Mouse (Mus musculus): ENCODE data around the gene Lats2.

GRCm38 (mm10) chr14:57657500-57657899 lies 100.7 kb downstream of the Lats2 start:
- TF ChIP-seq MEF2A (IDR thresholded peaks at IDR 0.05; ENCODE audit: borderline replicate concordance, low read depth, low read length) (no peak), POLR2A (IDR thresholded peaks at IDR 0.05; ENCODE audit: low read depth, low read length) (no peak), MAX (IDR thresholded peaks at IDR 0.05; ENCODE audit: low read length) (no peak), MYC (IDR thresholded peaks at IDR 0.05; ENCODE audit: low read depth, low read length) (no peak), EP300 (IDR thresholded peaks at IDR 0.05; ENCODE audit: low read length) (no peak), CTCF (conservative IDR thresholded peaks at IDR 0.05 in 1 of 2, IDR thresholded peaks at IDR 0.05 in 1 of 2; ENCODE audit: low read depth in 2 of 2, low read length in 2 of 2) (no peak), IRF4 (IDR thresholded peaks at IDR 0.05; ENCODE audit: low read depth, low read length) (no peak), ZC3H11A (IDR thresholded peaks at IDR 0.05; ENCODE audit: low read depth, low read length) (no peak), JUND (conservative IDR thresholded peaks at IDR 0.05; ENCODE audit: low read depth, low read length) (no peak), USF2 (conservative IDR thresholded peaks at IDR 0.05; ENCODE audit: low read depth, low read length) (no peak), KAT2A (IDR thresholded peaks at IDR 0.05; ENCODE audit: insufficient replicate concordance, low read length) (no peak), POLR2AphosphoS2 (IDR thresholded peaks at IDR 0.05; ENCODE audit: low read depth, low read length) (no peak), ELF1 (IDR thresholded peaks at IDR 0.05; ENCODE audit: low read depth, low read length) (no peak)

Measured in CH12.LX (cell line).